Mouse (Mus musculus): ENCODE data around the gene Gpx4. TPM values are rescaled to one million over a fixed set of nuclear protein-coding genes. Genes with fewer than 3 reads are reported as not detected.

Gpx4 gene
- polyA plus RNA-seq, 1 experiment, result 376 TPM

- DNase-seq (ENCODE audit: low read depth), result no peak
Observed at GRCm38 (mm10) chr10:80024229-80025043, 22.5 kb upstream of the Gpx4 start.

GRCm38 (mm10) chr10:80025044-80025347, 22.0 kb upstream of the Gpx4 start:
- DNase-seq (ENCODE audit: low read depth), result no peak
- no peak for TF ChIP-seq CTCF (IDR thresholded peaks at IDR 0.05; ENCODE audit: borderline replicate concordance, extremely low read depth, insufficient read depth, insufficient read length)
- no peak for TF ChIP-seq POLR2A (IDR thresholded peaks at IDR 0.05; ENCODE audit: borderline replicate concordance, extremely low read depth, insufficient read depth, insufficient read length, poor library complexity, severe bottlenecking)

More at GRCm38 (mm10) chr10:80024229-80025043, 22.5 kb upstream of the Gpx4 start:
- TF ChIP-seq POLR2A (IDR thresholded peaks at IDR 0.05; ENCODE audit: borderline replicate concordance, extremely low read depth, insufficient read depth, insufficient read length, poor library complexity, severe bottlenecking), result no peak
- no peak for TF ChIP-seq CTCF (IDR thresholded peaks at IDR 0.05; ENCODE audit: borderline replicate concordance, extremely low read depth, insufficient read depth, insufficient read length)

- no peak for DNase-seq (ENCODE audit: low read depth)
- TF ChIP-seq POLR2A (IDR thresholded peaks at IDR 0.05; ENCODE audit: borderline replicate concordance, extremely low read depth, insufficient read depth, insufficient read length, poor library complexity, severe bottlenecking) (no peak), CTCF (IDR thresholded peaks at IDR 0.05; ENCODE audit: borderline replicate concordance, extremely low read depth, insufficient read depth, insufficient read length) (no peak)
Observed at GRCm38 (mm10) chr10:80025463-80025862, 21.5 kb upstream of the Gpx4 start.

GRCm38 (mm10) chr10:80025889-80026288, 21.1 kb upstream of the Gpx4 start:
- DNase-seq (ENCODE audit: low read depth), result no peak

GRCm38 (mm10) chr10:80027681-80028520, 19.1 kb upstream of the Gpx4 start:
- no peak for TF ChIP-seq CTCF (IDR thresholded peaks at IDR 0.05; ENCODE audit: borderline replicate concordance, extremely low read depth, insufficient read depth, insufficient read length)
- no peak for TF ChIP-seq POLR2A (IDR thresholded peaks at IDR 0.05; ENCODE audit: borderline replicate concordance, extremely low read depth, insufficient read depth, insufficient read length, poor library complexity, severe bottlenecking)
- no peak for DNase-seq (ENCODE audit: low read depth)

More at GRCm38 (mm10) chr10:80025889-80026288, 21.1 kb upstream of the Gpx4 start:
- no peak for TF ChIP-seq CTCF (IDR thresholded peaks at IDR 0.05; ENCODE audit: borderline replicate concordance, extremely low read depth, insufficient read depth, insufficient read length)
- TF ChIP-seq POLR2A (IDR thresholded peaks at IDR 0.05; ENCODE audit: borderline replicate concordance, extremely low read depth, insufficient read depth, insufficient read length, poor library complexity, severe bottlenecking), result no peak

GRCm38 (mm10) chr10:80028521-80028846, 18.5 kb upstream of the Gpx4 start:
- TF ChIP-seq POLR2A (IDR thresholded peaks at IDR 0.05; ENCODE audit: borderline replicate concordance, extremely low read depth, insufficient read depth, insufficient read length, poor library complexity, severe bottlenecking) (no peak), CTCF (IDR thresholded peaks at IDR 0.05; ENCODE audit: borderline replicate concordance, extremely low read depth, insufficient read depth, insufficient read length) (no peak)
- DNase-seq (ENCODE audit: low read depth), result no peak

- TF ChIP-seq POLR2A (IDR thresholded peaks at IDR 0.05; ENCODE audit: borderline replicate concordance, extremely low read depth, insufficient read depth, insufficient read length, poor library complexity, severe bottlenecking) (no peak), CTCF (IDR thresholded peaks at IDR 0.05; ENCODE audit: borderline replicate concordance, extremely low read depth, insufficient read depth, insufficient read length) (no peak)
- no peak for DNase-seq (ENCODE audit: low read depth)
Observed at GRCm38 (mm10) chr10:80030191-80030590, 16.8 kb upstream of the Gpx4 start.

- no peak for DNase-seq (ENCODE audit: low read depth)
- TF ChIP-seq POLR2A (IDR thresholded peaks at IDR 0.05; ENCODE audit: borderline replicate concordance, extremely low read depth, insufficient read depth, insufficient read length, poor library complexity, severe bottlenecking) (no peak), CTCF (IDR thresholded peaks at IDR 0.05; ENCODE audit: borderline replicate concordance, extremely low read depth, insufficient read depth, insufficient read length) (no peak)
Observed at GRCm38 (mm10) chr10:80030736-80031135, 16.2 kb upstream of the Gpx4 start.

GRCm38 (mm10) chr10:80032799-80033480, 14.0 kb upstream of the Gpx4 start:
- TF ChIP-seq CTCF (IDR thresholded peaks at IDR 0.05; ENCODE audit: borderline replicate concordance, extremely low read depth, insufficient read depth, insufficient read length), result no peak
- TF ChIP-seq POLR2A (IDR thresholded peaks at IDR 0.05; ENCODE audit: borderline replicate concordance, extremely low read depth, insufficient read depth, insufficient read length, poor library complexity, severe bottlenecking), result no peak
- DNase-seq (ENCODE audit: low read depth), result no peak

- DNase-seq (ENCODE audit: low read depth), result peak; percentile 40
- TF ChIP-seq CTCF (IDR thresholded peaks at IDR 0.05; ENCODE audit: borderline replicate concordance, extremely low read depth, insufficient read depth, insufficient read length), result peak; percentile 35; the same call in 1 of the 2 replicates
- no peak for TF ChIP-seq POLR2A (IDR thresholded peaks at IDR 0.05; ENCODE audit: borderline replicate concordance, extremely low read depth, insufficient read depth, insufficient read length, poor library complexity, severe bottlenecking)
Observed at GRCm38 (mm10) chr10:80033511-80034391, 13.2 kb upstream of the Gpx4 start.

Data from brain, embryonic 14.5 days (tissue).